Mouse (Mus musculus): Measurements from ENCODE around the gene Rrnad1. TPM values are rescaled to one million over a fixed set of nuclear protein-coding genes. Genes with fewer than 3 reads are reported as not detected.
"Not testable (repeated sequence)": the region's sequence is repeated elsewhere in the genome, so short reads cannot be mapped to it uniquely, and the experiment has no call there.

Gene Rrnad1
- polyA plus RNA-seq, 1 experiment from 2014 or later = 17.9 TPM

- under 1% methylated on average over 57 of the region's 57 CpGs for WGBS
These were observed 24.5 kb downstream of the Rrnad1 start, which contains the start of gene Hdgf for GRCm38 (mm10) chr3:87905880-87906485. Hdgf (plus strand) TSS chr3:87906321.

GRCm38 (mm10) chr3:87903821-87904220 is 26.7 kb downstream of the Rrnad1 start:
- no peak for ATAC-seq (replicated peaks; ENCODE audit: low FRiP score, low TSS enrichment, low read depth)
- WGBS = 48% methylated on average over 5 of the region's 5 CpGs
- Histone ChIP-seq H3K27me3 (replicated peaks; ENCODE audit: control insufficient read depth, insufficient read depth, low read length) (no peaks in the 10 kb centered on the region), H3K4me3 (ENCODE audit: low read depth, low read length) (no peak overlapping the region), H3K4me2 (ENCODE audit: low read length) (no peak overlapping the region), H3K4me1 (replicated peaks; ENCODE audit: control insufficient read depth, insufficient read depth, low read length) (peaks cover 13% of the 10 kb centered on the region), H3K36me3 (ENCODE audit: control insufficient read depth, insufficient read depth, low read length) (no peaks in the 10 kb centered on the region), H3K27ac (ENCODE audit: low read depth) (no peak overlapping the region), H3K9me3 (ENCODE audit: control insufficient read depth, low read length) (no peaks in the 10 kb centered on the region), H3K9ac (ENCODE audit: low read length) (no peak overlapping the region)
- no peak for DNase-seq (ENCODE audit: low spot score)

More at GRCm38 (mm10) chr3:87905880-87906485, 24.5 kb downstream of the Rrnad1 start, which contains the start of gene Hdgf:
- H3K9me3 ChIP-seq (ENCODE audit: control insufficient read depth, low read length) = no peaks in the 10 kb centered on the region
- H3K4me2 ChIP-seq (ENCODE audit: low read length) = peak within 1 kb of the TSS; percentile 78
- peak within 1 kb of the TSS; percentile 92 for H3K27ac ChIP-seq (ENCODE audit: low read depth)
- ATAC-seq (replicated peaks; ENCODE audit: low FRiP score, low TSS enrichment, low read depth) (peak; percentile 92), DNase-seq (ENCODE audit: low spot score) (peak; percentile 90)
- no peaks in the 10 kb centered on the region for H3K36me3 ChIP-seq (ENCODE audit: control insufficient read depth, insufficient read depth, low read length)
- peak within 1 kb of the TSS; percentile 80 for H3K4me3 ChIP-seq (ENCODE audit: low read depth, low read length)
- H3K4me1 ChIP-seq (replicated peaks; ENCODE audit: control insufficient read depth, insufficient read depth, low read length) = peaks cover 32% of the 10 kb centered on the region
- H3K9ac ChIP-seq (ENCODE audit: low read length) = peak within 1 kb of the TSS; percentile 90
- no peaks in the 10 kb centered on the region for H3K27me3 ChIP-seq (replicated peaks; ENCODE audit: control insufficient read depth, insufficient read depth, low read length)

DNA sequence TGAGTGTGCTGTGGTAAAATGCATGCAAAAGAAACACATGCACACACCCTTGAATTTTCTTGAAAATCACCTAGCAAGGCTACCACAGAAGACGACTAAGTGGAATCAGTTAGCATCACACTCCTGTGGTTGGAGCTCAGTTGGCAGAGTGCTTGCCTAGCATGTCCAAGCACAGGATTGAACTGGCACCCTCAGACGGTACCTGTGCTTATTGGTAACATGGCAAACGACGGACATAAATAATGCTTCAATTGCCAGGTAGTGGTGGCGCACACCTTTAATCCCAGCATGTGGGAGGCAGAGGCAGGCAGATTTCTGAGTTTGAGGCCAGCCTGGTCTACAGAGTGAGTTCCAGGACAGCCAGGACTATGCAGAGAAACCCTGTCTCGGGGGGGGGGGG is 28.6 kb downstream of the Rrnad1 start:
- 90% methylated on average over 5 of the region's 6 CpGs for WGBS

GRCm38 (mm10) chr3:87901036-87901624 is 29.4 kb downstream of the Rrnad1 start:
- no peak overlapping the region for H3K4me2 ChIP-seq (ENCODE audit: low read length)
- H3K4me3 ChIP-seq (ENCODE audit: low read depth, low read length) = no peak overlapping the region
- no peaks in the 10 kb centered on the region for H3K9me3 ChIP-seq (ENCODE audit: control insufficient read depth, low read length)
- ATAC-seq (replicated peaks; ENCODE audit: low FRiP score, low TSS enrichment, low read depth) (no peak), DNase-seq (ENCODE audit: low spot score) (no peak)
- no peaks in the 10 kb centered on the region for H3K4me1 ChIP-seq (replicated peaks; ENCODE audit: control insufficient read depth, insufficient read depth, low read length)
- no peaks in the 10 kb centered on the region for H3K36me3 ChIP-seq (ENCODE audit: control insufficient read depth, insufficient read depth, low read length)
- H3K27ac ChIP-seq (ENCODE audit: low read depth) = no peak overlapping the region
- WGBS = 43% methylated on average over 1 of the region's 1 CpGs
- no peak overlapping the region for H3K9ac ChIP-seq (ENCODE audit: low read length)
- no peaks in the 10 kb centered on the region for H3K27me3 ChIP-seq (replicated peaks; ENCODE audit: control insufficient read depth, insufficient read depth, low read length)

More for the DNA sequence above, 28.6 kb downstream of the Rrnad1 start:
- DNase-seq (ENCODE audit: low spot score); H3K9ac ChIP-seq (ENCODE audit: low read length); H3K27me3 ChIP-seq (replicated peaks; ENCODE audit: control insufficient read depth, insufficient read depth, low read length); H3K36me3 ChIP-seq (ENCODE audit: control insufficient read depth, insufficient read depth, low read length); H3K27ac ChIP-seq (ENCODE audit: low read depth); H3K4me1 ChIP-seq (replicated peaks; ENCODE audit: control insufficient read depth, insufficient read depth, low read length); H3K9me3 ChIP-seq (ENCODE audit: control insufficient read depth, low read length); ATAC-seq (replicated peaks; ENCODE audit: low FRiP score, low TSS enrichment, low read depth); H3K4me2 ChIP-seq (ENCODE audit: low read length); H3K4me3 ChIP-seq (ENCODE audit: low read depth, low read length): not testable (repeated sequence)

DNA sequence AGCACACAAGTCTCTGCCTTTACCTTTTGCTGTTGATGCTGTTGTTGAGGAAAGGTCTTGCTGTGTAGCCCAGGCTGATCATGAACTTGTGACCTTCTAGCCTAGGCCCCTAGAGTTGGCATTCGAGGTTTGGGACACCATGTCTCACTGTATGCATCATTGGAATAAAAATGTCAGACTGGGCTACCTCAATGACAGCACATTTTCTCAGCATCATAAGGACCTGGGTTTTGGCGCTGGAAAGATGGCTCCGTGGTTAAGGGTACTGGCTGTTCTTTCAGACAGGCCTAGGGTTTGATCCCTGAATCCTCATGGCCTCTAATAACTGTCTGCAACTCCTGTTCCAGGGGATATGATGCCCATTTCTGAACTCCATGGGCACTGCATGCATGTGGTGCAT is 30.7 kb downstream of the Rrnad1 start:
- Histone ChIP-seq H3K27ac (ENCODE audit: low read depth) (no peak overlapping the region), H3K9me3 (ENCODE audit: control insufficient read depth, low read length) (no peaks in the 10 kb centered on the region), H3K4me1 (replicated peaks; ENCODE audit: control insufficient read depth, insufficient read depth, low read length) (no peaks in the 10 kb centered on the region), H3K9ac (ENCODE audit: low read length) (no peak overlapping the region), H3K27me3 (replicated peaks; ENCODE audit: control insufficient read depth, insufficient read depth, low read length) (no peaks in the 10 kb centered on the region), H3K36me3 (ENCODE audit: control insufficient read depth, insufficient read depth, low read length) (no peaks in the 10 kb centered on the region), H3K4me3 (ENCODE audit: low read depth, low read length) (no peak overlapping the region), H3K4me2 (ENCODE audit: low read length) (no peak overlapping the region)
- 84% methylated on average over 3 of the region's 3 CpGs for WGBS
- ATAC-seq (replicated peaks; ENCODE audit: low FRiP score, low TSS enrichment, low read depth) (no peak), DNase-seq (ENCODE audit: low spot score) (no peak)

DNA sequence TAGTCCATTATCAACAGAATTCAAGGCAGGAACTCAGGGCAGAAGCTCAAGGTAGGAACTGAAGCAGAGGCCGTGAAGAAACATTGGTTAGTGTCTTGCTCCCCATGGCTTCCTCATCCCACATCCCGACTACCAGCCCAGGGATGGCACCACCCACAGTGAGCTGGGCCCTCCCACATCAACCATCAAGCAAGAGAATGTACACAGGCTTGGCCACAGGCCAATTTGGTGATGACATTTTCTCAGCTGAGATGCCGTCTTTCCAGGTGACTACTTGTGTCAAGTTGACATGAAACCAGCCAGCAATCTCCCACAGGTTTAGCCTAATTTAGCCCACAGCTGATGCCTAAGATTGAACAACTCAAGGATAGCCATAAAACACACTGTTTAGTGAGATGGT is 31.3 kb downstream of the Rrnad1 start:
- DNase-seq (ENCODE audit: low spot score) (no peak), ATAC-seq (replicated peaks; ENCODE audit: low FRiP score, low TSS enrichment, low read depth) (no peak)

GRCm38 (mm10) chr3:87893367-87893905 is 37.1 kb downstream of the Rrnad1 start:
- ATAC-seq (replicated peaks; ENCODE audit: low FRiP score, low TSS enrichment, low read depth) = no peak
- no peak overlapping the region for H3K9ac ChIP-seq (ENCODE audit: low read length)
- H3K27ac ChIP-seq (ENCODE audit: low read depth) = no peak overlapping the region
- H3K4me2 ChIP-seq (ENCODE audit: low read length) = no peak overlapping the region
- WGBS = 65% methylated on average over 3 of the region's 3 CpGs
- no peak overlapping the region for H3K4me3 ChIP-seq (ENCODE audit: low read depth, low read length)
- H3K4me1 ChIP-seq (replicated peaks; ENCODE audit: control insufficient read depth, insufficient read depth, low read length) = no peaks in the 10 kb centered on the region
- DNase-seq (ENCODE audit: low spot score) = no peak
- no peaks in the 10 kb centered on the region for H3K36me3 ChIP-seq (ENCODE audit: control insufficient read depth, insufficient read depth, low read length)
- no peaks in the 10 kb centered on the region for H3K27me3 ChIP-seq (replicated peaks; ENCODE audit: control insufficient read depth, insufficient read depth, low read length)
- H3K9me3 ChIP-seq (ENCODE audit: control insufficient read depth, low read length) = no peaks in the 10 kb centered on the region

More for the DNA sequence above, 31.3 kb downstream of the Rrnad1 start:
- Histone ChIP-seq H3K27me3 (replicated peaks; ENCODE audit: control insufficient read depth, insufficient read depth, low read length) (no peaks in the 10 kb centered on the region), H3K4me2 (ENCODE audit: low read length) (no peak overlapping the region), H3K4me3 (ENCODE audit: low read depth, low read length) (no peak overlapping the region), H3K27ac (ENCODE audit: low read depth) (no peak overlapping the region), H3K4me1 (replicated peaks; ENCODE audit: control insufficient read depth, insufficient read depth, low read length) (no peaks in the 10 kb centered on the region), H3K9me3 (ENCODE audit: control insufficient read depth, low read length) (no peaks in the 10 kb centered on the region), H3K9ac (ENCODE audit: low read length) (no peak overlapping the region), H3K36me3 (ENCODE audit: control insufficient read depth, insufficient read depth, low read length) (no peaks in the 10 kb centered on the region)
- 69% methylated on average over 3 of the region's 3 CpGs for WGBS

GRCm38 (mm10) chr3:87891481-87891880 is 39.0 kb downstream of the Rrnad1 start:
- Histone ChIP-seq H3K4me3 (ENCODE audit: low read depth, low read length) (no peak overlapping the region), H3K4me2 (ENCODE audit: low read length) (no peak overlapping the region), H3K27ac (ENCODE audit: low read depth) (no peak overlapping the region), H3K9me3 (ENCODE audit: control insufficient read depth, low read length) (no peaks in the 10 kb centered on the region), H3K9ac (ENCODE audit: low read length) (no peak overlapping the region), H3K36me3 (ENCODE audit: control insufficient read depth, insufficient read depth, low read length) (no peaks in the 10 kb centered on the region), H3K27me3 (replicated peaks; ENCODE audit: control insufficient read depth, insufficient read depth, low read length) (no peaks in the 10 kb centered on the region), H3K4me1 (replicated peaks; ENCODE audit: control insufficient read depth, insufficient read depth, low read length) (no peaks in the 10 kb centered on the region)
- 71% methylated on average over 3 of the region's 3 CpGs for WGBS
- ATAC-seq (replicated peaks; ENCODE audit: low FRiP score, low TSS enrichment, low read depth) (no peak), DNase-seq (ENCODE audit: low spot score) (no peak)
